Mouse (Mus musculus) intestine, embryonic 15.5 days (tissue): ENCODE measurements at regions not wholly inside any gene's neighbourhood (a gene's known extent, or its start where the extent isn't known, plus 50 kb on each side); places are given as distances from the start of the nearest gene placed in this dataset.
A peak's percentile ranks its signal among the peaks of the same experiment; 100 is the strongest.

Experiments
- ATAC-seq: fragments of 200-750 bp; cut with Nextera tagmentation; 2 replicates; pipeline ENCODE4 v1.8.0; 2017; ENCODE audit warnings: moderate TSS enrichment, moderate library complexity
- H3K27ac ChIP-seq: fragments of 300-500 bp; sonication (generic); 2 replicates; pipeline ENCODE4 v1.5.1; 2015; ENCODE audit warnings: mild to moderate bottlenecking, inconsistent platforms
- H3K27me3 ChIP-seq: fragments of 300-500 bp; sonication (generic); replicated peaks from 2 replicates; pipeline ENCODE4 v1.6.1; 2015; ENCODE audit warnings: inconsistent platforms
- H3K36me3 ChIP-seq: fragments of 300-500 bp; sonication (generic); 2 replicates; pipeline ENCODE4 v1.6.1; 2015; ENCODE audit warnings: inconsistent platforms
- H3K4me1 ChIP-seq: fragments of 300-500 bp; sonication (generic); replicated peaks from 2 replicates; pipeline ENCODE4 v1.6.1; 2015; ENCODE audit warnings: inconsistent platforms
- H3K4me2 ChIP-seq: fragments of 300-500 bp; sonication (generic); replicated peaks from 2 replicates; pipeline ENCODE4 v1.6.1; 2015; ENCODE audit warnings: mild to moderate bottlenecking, inconsistent platforms
- H3K4me3 ChIP-seq: fragments of 300-500 bp; sonication (generic); replicated peaks from 2 replicates; pipeline ENCODE4 v1.5.1; 2015; ENCODE audit warnings: inconsistent platforms
- H3K9ac ChIP-seq: fragments of 300-500 bp; sonication (generic); 2 replicates; pipeline ENCODE4 v1.6.1; 2015; ENCODE audit warnings: inconsistent platforms
- H3K9me3 ChIP-seq: fragments of 300-500 bp; sonication (generic); 2 replicates; pipeline ENCODE4 v1.6.1; 2016; ENCODE audit warnings: inconsistent platforms
- WGBS: fragments of 180-500 bp; shearing (Covaris S2); methylation state at CpG from one replicate; pipeline ENCODE4 v1.1.7; 2015; 5-methylcytosine and 5-hydroxymethylcytosine counted together

GRCm38 (mm10) chr6:147953058-147953679 is 93.9 kb upstream of the Far2 start:
- ATAC-seq = peak; percentile 83
- H3K4me3 ChIP-seq = no peak overlapping the region
- 0 out of 2 replicates have a peak overlapping the region, but pooled peaks have one; percentile 27 for H3K27ac ChIP-seq
- H3K9me3 ChIP-seq = no peaks in the 10 kb centered on the region
- H3K27me3 ChIP-seq = no peaks in the 10 kb centered on the region
- no peak overlapping the region for H3K9ac ChIP-seq
- 35% methylated on average over 5 of the region's 5 CpGs for WGBS
- no peak overlapping the region for H3K4me2 ChIP-seq
- 0 out of 2 replicates have a peak, but pooled peaks cover 6% of the 10 kb centered on the region for H3K4me1 ChIP-seq
- no peaks in the 10 kb centered on the region for H3K36me3 ChIP-seq

- peak overlapping the region; percentile 56; the same call in 1 of the 2 replicates for H3K27ac ChIP-seq
- WGBS = 59% methylated on average over 7 of the region's 7 CpGs
- H3K9me3 ChIP-seq = no peaks in the 10 kb centered on the region
- no peak overlapping the region for H3K4me2 ChIP-seq
- 0 out of 2 replicates have a peak, but pooled peaks cover 6% of the 10 kb centered on the region for H3K4me1 ChIP-seq
- no peak overlapping the region for H3K4me3 ChIP-seq
- H3K36me3 ChIP-seq = no peaks in the 10 kb centered on the region
- no peaks in the 10 kb centered on the region for H3K27me3 ChIP-seq
- peak; percentile 93 for ATAC-seq
- H3K9ac ChIP-seq = no peak overlapping the region
Measured at GRCm38 (mm10) chr6:147953753-147954152, 93.3 kb upstream of the Far2 start.

GRCm38 (mm10) chr6:147954253-147954652 is 92.8 kb upstream of the Far2 start:
- Histone ChIP-seq H3K27me3 (no peaks in the 10 kb centered on the region), H3K4me2 (no peak overlapping the region), H3K36me3 (no peaks in the 10 kb centered on the region), H3K9ac (no peak overlapping the region), H3K4me3 (no peak overlapping the region), H3K9me3 (no peaks in the 10 kb centered on the region), H3K27ac (peak overlapping the region; percentile 56; the same call in 1 of the 2 replicates), H3K4me1 (0 out of 2 replicates have a peak, but pooled peaks cover 6% of the 10 kb centered on the region)
- no peak for ATAC-seq
- WGBS = 100% methylated on average over 1 of the region's 1 CpGs

- WGBS = 63% methylated on average over 7 of the region's 7 CpGs
- H3K36me3 ChIP-seq = no peaks in the 10 kb centered on the region
- no peak overlapping the region for H3K4me3 ChIP-seq
- no peak overlapping the region for H3K9ac ChIP-seq
- H3K9me3 ChIP-seq = no peaks in the 10 kb centered on the region
- H3K27me3 ChIP-seq = no peaks in the 10 kb centered on the region
- peak; percentile 54 for ATAC-seq
- H3K27ac ChIP-seq = no peak overlapping the region
- 0 out of 2 replicates have a peak, but pooled peaks cover 6% of the 10 kb centered on the region for H3K4me1 ChIP-seq
- no peak overlapping the region for H3K4me2 ChIP-seq
Measured at GRCm38 (mm10) chr6:147954967-147955830, 91.9 kb upstream of the Far2 start.

- Histone ChIP-seq H3K4me1 (no peaks in the 10 kb centered on the region), H3K9ac (no peak overlapping the region), H3K27ac (no peak overlapping the region), H3K27me3 (no peaks in the 10 kb centered on the region), H3K9me3 (no peaks in the 10 kb centered on the region), H3K36me3 (no peaks in the 10 kb centered on the region), H3K4me3 (no peak overlapping the region), H3K4me2 (no peak overlapping the region)
- 80% methylated on average over 4 of the region's 4 CpGs for WGBS
- ATAC-seq = no peak
Measured at GRCm38 (mm10) chr6:147964739-147965138, 82.3 kb upstream of the Far2 start.

DNA sequence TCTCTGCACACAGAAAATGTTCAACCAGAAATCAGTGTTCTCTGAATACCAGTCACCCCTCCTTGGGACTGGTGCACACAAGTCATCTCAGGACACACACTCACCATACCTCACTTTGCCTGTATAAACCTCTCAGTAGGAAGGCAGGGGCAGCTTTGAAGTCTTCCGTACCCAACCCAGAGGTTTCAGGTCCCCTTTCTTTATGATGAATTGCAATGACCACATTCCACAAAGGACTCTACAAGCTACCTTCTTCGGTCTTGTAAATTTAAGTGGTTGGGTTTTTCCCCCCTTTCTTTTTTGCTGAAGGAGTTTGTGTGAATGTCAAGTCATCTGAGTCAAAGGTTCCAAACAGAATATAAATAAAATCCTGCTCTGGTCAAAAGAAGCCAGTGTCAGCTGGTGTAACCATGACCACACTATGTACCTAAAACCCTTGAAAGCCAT is 76.9 kb upstream of the Far2 start:
- WGBS = 76% methylated on average over 2 of the region's 2 CpGs

DNA sequence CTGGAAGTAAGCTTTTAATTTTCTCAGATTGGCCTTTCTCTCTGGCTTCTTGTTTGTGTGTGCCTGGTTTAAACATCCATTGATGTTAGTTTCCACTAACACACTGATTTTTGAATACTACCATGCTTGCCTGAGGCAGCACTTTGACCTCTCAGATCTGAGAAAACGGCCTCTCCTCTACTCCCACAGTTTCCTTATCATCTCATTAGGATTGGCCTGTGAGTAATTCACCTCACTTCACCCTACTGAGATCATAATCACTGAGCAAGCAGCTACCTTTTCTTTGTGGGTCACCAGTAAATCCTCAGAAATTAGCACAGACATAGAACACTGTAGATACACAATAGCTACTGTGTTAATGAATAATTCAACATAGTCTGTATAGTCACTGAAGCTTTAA is 74.5 kb upstream of the Far2 start:
- H3K27me3 ChIP-seq = no peaks in the 10 kb centered on the region
- H3K4me1 ChIP-seq = no peaks in the 10 kb centered on the region
- no peaks in the 10 kb centered on the region for H3K9me3 ChIP-seq
- H3K36me3 ChIP-seq = no peaks in the 10 kb centered on the region
- no peak overlapping the region for H3K4me3 ChIP-seq
- WGBS = 22% methylated on average over 1 of the region's 1 CpGs
- no peak overlapping the region for H3K9ac ChIP-seq
- peak; percentile 92 for ATAC-seq
- no peak overlapping the region for H3K4me2 ChIP-seq
- no peak overlapping the region for H3K27ac ChIP-seq

More for the DNA sequence above, 76.9 kb upstream of the Far2 start:
- H3K4me3 ChIP-seq = no peak overlapping the region
- no peak overlapping the region for H3K9ac ChIP-seq
- H3K4me1 ChIP-seq = no peaks in the 10 kb centered on the region
- no peak for ATAC-seq
- no peaks in the 10 kb centered on the region for H3K9me3 ChIP-seq
- H3K27ac ChIP-seq = no peak overlapping the region
- no peaks in the 10 kb centered on the region for H3K27me3 ChIP-seq
- H3K4me2 ChIP-seq = no peak overlapping the region
- H3K36me3 ChIP-seq = no peaks in the 10 kb centered on the region

DNA sequence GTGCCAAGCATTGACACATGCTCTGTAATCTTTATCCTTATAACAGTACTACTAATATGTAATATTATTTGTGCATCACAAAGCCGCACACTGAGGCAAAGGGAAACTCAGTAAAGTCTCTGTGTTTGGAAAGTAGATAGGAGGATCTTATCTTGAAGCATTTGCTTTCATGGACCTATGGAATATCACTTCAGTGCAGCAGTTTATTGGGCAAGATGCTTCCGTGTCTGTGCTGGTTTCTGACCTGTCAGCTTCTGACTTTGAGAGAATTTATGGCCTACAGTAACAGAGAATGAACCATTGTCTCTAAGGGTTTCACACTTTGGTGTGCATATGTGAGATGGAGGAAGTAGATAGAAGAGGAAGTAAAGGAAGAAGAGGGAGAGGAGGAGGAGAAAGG is 74.0 kb upstream of the Far2 start:
- no peak overlapping the region for H3K4me2 ChIP-seq
- no peak overlapping the region for H3K27ac ChIP-seq
- H3K4me1 ChIP-seq = no peaks in the 10 kb centered on the region
- peak; percentile 82 for ATAC-seq
- H3K9ac ChIP-seq = no peak overlapping the region
- no peaks in the 10 kb centered on the region for H3K9me3 ChIP-seq
- no peaks in the 10 kb centered on the region for H3K36me3 ChIP-seq
- no peaks in the 10 kb centered on the region for H3K27me3 ChIP-seq
- H3K4me3 ChIP-seq = no peak overlapping the region
- 47% methylated on average over 2 of the region's 2 CpGs for WGBS

- Histone ChIP-seq H3K4me2 (no peak overlapping the region), H3K9me3 (no peaks in the 10 kb centered on the region), H3K27ac (no peak overlapping the region), H3K9ac (no peak overlapping the region), H3K36me3 (no peaks in the 10 kb centered on the region), H3K4me3 (no peak overlapping the region), H3K4me1 (no peaks in the 10 kb centered on the region), H3K27me3 (no peaks in the 10 kb centered on the region)
- WGBS = 81% methylated on average over 1 of the region's 1 CpGs
- ATAC-seq = no peak
Measured at GRCm38 (mm10) chr6:147975917-147976316, 71.1 kb upstream of the Far2 start.

GRCm38 (mm10) chr6:147989381-147989780 is 57.7 kb upstream of the Far2 start:
- H3K27ac ChIP-seq = no peak overlapping the region
- H3K36me3 ChIP-seq = no peaks in the 10 kb centered on the region
- H3K4me3 ChIP-seq = no peak overlapping the region
- no peaks in the 10 kb centered on the region for H3K9me3 ChIP-seq
- no peaks in the 10 kb centered on the region for H3K27me3 ChIP-seq
- 80% methylated on average over 4 of the region's 4 CpGs for WGBS
- no peak overlapping the region for H3K9ac ChIP-seq
- no peaks in the 10 kb centered on the region for H3K4me1 ChIP-seq
- H3K4me2 ChIP-seq = no peak overlapping the region
- ATAC-seq = no peak
